Mouse (Mus musculus): ENCODE measurements around the gene Mrpl22.
A peak's percentile ranks its signal among the peaks of the same experiment; 100 is the strongest.
"Not testable (repeated sequence)": the region's sequence is repeated elsewhere in the genome, so short reads cannot be mapped to it uniquely, and the experiment has no call there.

Gene Mrpl22

GRCm38 (mm10) chr11:58171459-58172091 is at the start of gene Mrpl22:
Gene Mrpl22, plus strand, starts transcription at chr11:58171661.
- peak; percentile 94 for DNase-seq (ENCODE audit: low spot score)

GRCm38 (mm10) chr11:58123711-58124110 is 47.8 kb upstream of the Mrpl22 start:
- DNase-seq (ENCODE audit: low spot score): no peak

GRCm38 (mm10) chr11:58125021-58125420 is 46.4 kb upstream of the Mrpl22 start:
- DNase-seq (ENCODE audit: low spot score): no peak

DNA sequence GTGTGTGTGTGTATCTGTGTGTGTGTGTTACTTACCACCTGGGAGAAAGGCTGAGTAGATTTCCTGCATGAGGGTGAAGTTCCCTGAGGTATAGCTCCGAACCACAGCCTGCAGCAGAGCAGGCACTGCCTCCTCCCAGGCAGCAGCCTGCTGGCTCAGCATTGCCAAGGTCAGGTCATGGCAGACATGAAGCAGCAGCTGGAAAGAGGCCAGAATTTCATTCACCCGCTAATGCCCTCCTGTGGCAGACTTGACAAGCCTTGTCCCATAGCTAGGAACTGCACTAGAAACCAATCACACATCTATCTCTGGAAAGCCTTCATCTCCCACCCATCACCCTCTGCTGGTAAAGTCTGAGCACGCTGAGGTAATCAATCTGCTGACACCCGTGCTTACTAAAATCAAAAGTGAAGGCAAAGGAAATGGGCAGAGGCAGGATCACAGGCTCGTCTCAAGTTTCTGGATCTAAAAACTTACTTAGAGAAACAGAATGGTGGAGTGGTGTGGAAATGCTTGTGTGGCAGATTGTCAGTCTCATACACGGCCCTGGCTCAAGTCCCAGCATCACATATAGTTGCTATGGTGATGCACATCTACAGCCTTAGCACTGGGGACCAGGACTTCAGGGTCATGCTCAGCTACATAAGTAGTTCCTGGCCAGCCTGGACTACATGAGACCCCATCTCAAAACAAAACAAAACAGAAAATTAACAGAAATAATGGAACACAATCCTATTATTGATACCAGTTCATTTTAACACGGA is 44.9 kb upstream of the Mrpl22 start:
- peak; percentile 75 for DNase-seq (ENCODE audit: low spot score)

DNA sequence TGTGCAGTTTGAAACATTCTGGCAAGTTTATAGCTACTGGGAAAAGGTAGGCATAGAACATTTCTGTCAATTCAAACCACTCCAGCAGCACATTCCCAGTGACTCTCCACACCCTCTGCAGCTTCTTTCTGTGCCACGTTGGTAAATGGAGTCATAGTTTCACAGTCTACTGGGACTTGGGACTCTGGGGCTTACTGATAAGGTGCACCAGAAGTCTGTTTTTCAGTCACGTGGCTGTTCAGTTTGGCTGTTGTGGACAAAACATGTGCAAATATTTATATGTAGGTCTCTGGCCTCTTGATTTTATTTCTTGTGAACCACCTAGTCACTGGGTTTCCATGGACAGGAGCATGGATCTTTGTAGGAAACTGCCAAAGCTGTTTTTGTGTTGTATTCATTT is 43.9 kb upstream of the Mrpl22 start:
- DNase-seq (ENCODE audit: low spot score): no peak

- no peak for DNase-seq (ENCODE audit: low spot score)
Observed at GRCm38 (mm10) chr11:58129302-58129843, 42.1 kb upstream of the Mrpl22 start.

GRCm38 (mm10) chr11:58132026-58132425 is 39.4 kb upstream of the Mrpl22 start:
- no peak for DNase-seq (ENCODE audit: low spot score)

- DNase-seq (ENCODE audit: low spot score): no peak
Observed at GRCm38 (mm10) chr11:58134869-58135268, 36.6 kb upstream of the Mrpl22 start.

- DNase-seq (ENCODE audit: low spot score): no peak
Observed at GRCm38 (mm10) chr11:58135296-58135695, 36.2 kb upstream of the Mrpl22 start.

DNA sequence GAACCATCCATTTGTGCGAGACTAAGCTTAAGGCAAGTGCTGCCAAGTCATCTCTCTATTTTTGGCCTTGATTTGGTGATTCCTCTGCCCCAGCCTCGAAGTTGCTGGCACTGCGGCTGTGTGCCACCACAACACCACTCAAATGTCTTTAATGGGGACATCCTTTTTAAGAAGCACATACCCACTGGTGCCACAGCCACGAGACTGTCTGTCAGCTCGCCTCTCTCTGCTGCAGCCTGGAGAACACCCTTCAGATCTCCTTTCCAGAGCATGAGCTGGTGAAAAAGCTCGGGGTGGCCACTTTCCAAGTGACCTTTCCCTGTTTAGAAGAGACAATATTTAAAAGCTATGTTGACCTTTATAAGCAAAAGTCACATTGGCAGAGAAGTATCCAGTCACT is 34.8 kb upstream of the Mrpl22 start:
- no peak for DNase-seq (ENCODE audit: low spot score)

DNA sequence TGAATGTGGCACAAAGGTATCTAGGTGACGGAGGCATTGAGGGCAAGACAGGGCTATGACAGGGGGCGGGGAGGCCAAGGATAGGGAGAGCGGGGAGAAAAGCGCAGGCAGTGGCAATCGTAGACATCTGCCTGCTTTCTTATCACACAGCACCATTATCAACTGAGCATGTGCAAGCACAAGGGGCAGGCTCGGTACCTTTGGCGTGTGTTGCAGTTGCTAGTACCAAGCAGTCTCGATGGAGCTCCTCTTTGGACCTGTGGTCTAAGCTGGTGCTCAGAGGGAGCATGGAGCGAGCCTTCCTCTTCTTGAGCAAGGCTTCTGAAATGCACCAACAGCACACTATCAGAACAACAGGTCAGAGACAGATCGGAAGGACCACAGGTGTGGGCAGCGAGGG is 32.6 kb upstream of the Mrpl22 start:
- DNase-seq (ENCODE audit: low spot score): no peak

GRCm38 (mm10) chr11:58139466-58139865 is 32.0 kb upstream of the Mrpl22 start:
- no peak for DNase-seq (ENCODE audit: low spot score)

- DNase-seq (ENCODE audit: low spot score): no peak
Observed at GRCm38 (mm10) chr11:58143704-58144426, 27.6 kb upstream of the Mrpl22 start.

GRCm38 (mm10) chr11:58146241-58146640 is 25.2 kb upstream of the Mrpl22 start:
- peak; percentile 47 for DNase-seq (ENCODE audit: low spot score)

DNA sequence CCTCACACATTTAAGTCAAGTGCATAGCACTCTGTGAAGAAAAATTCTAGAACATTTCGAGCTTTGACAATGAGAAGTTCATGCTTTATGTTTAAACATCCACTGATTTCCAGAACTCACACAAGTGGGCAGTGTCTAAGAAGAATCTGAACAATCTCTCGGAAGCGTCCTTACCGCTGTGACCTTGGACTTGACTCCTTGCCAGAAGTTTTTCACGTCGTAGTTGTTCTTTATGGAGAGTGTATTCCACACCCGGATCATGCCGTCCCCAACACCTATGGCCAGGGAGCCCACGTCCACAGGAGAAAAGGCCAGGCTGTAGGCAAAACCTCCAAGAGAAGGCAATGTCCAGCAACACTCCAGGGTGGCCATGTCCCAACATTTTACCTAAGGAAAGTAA is 16.0 kb upstream of the Mrpl22 start:
- no peak for DNase-seq (ENCODE audit: low spot score)

DNA sequence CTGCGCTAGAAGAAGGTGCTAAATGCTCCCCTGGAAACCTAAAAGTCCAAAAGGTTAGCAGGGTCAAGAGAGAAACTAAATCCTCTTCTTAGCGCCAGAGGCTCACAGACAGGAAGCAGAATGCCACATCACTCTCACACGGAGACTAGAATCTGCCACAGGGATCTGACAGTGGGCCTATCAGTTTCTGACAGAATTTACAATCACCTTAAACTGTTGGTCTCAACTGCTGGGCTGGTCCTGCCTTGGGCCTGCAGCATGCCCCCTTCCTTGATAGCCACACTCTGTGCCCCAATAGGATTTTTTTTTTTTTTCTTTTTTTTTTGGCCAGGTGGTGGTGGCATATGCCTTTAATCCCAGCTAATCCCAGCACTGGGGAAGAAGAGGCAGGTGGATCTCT is 14.6 kb upstream of the Mrpl22 start:
- DNase-seq (ENCODE audit: low spot score): no peak

GRCm38 (mm10) chr11:58165072-58165471 is 6.4 kb upstream of the Mrpl22 start:
- DNase-seq (ENCODE audit: low spot score): no peak

DNA sequence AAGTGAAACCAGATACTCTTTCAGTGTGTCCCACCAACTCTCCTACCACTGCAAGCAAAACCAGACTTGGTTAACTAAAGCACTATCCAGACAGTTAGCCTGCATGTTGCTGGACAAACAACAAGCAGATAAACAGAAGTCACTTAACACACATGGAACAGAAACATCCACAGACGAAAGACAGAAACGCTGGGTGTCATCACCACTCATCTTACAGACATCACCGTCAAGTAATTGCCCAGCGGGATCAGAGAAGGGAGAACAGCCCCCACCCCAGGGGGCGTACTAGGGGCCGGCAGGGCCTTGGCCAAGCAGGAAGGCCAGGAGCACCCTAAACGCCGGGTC is 3.7 kb upstream of the Mrpl22 start:
- no peak for DNase-seq (ENCODE audit: low spot score)

- DNase-seq (ENCODE audit: low spot score): peak; percentile 87
Observed at GRCm38 (mm10) chr11:58168167-58168915, 3.1 kb upstream of the Mrpl22 start, which contains the start of gene Gemin5. Gene Gemin5, minus strand, starts transcription at chr11:58168539.

- no peak for DNase-seq (ENCODE audit: low spot score)
Observed at GRCm38 (mm10) chr11:58169666-58170065, 1.8 kb upstream of the Mrpl22 start.

DNA sequence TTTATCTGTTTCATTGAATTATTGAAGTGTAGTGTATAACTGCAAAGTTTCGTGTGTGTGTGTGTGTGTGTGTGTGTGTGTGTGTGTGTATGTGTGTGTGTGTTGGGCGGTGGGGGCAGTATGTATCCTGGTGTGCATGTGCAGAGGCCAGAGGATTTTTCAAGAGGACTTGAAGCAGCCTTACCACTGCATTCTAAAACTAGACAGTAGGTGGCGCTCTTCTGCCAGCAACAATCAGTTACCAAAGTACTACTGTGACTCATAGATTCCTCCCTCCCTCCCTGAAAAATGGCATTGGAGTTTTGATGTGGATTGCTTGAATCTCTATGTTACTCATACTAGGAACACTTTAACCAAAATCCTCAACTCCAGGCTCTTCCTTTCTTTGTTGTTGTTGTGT is 8.1 kb downstream of the Mrpl22 start:
- DNase-seq (ENCODE audit: low spot score): peak; percentile 24

DNA sequence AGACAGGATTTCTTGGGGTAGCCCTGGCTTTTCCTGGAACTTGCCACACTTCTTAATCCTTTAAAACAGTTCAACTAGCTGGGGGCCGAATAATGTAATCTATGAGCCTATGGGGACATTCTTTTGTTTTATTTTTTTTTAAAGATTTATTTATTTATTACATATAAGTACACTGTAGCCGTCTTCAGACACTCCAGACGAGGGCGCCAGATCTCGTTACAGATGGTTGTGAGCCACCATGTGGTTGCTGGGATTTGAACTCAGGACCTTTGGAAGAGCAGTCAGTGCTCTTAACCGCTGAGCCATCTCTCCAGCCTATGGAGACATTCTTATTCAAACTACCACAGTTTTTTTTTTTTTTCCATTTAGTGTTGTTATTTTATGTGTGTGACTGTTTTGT is 8.5 kb downstream of the Mrpl22 start:
- not testable (repeated sequence) for DNase-seq (ENCODE audit: low spot score)
